Mouse (Mus musculus): Measurements from ENCODE around the gene Mrps18b. TPM values are rescaled to one million over a fixed set of nuclear protein-coding genes. Genes with fewer than 3 reads are reported as not detected.

The Mrps18b gene
- polyA plus RNA-seq, 1 experiment from 2014 or later = 87.6 TPM

GRCm38 (mm10) chr17:35914975-35915374, 1.2 kb downstream of the Mrps18b start:
- Histone ChIP-seq H3K4me3 (peak overlapping the region; percentile 79), H3K27me3 (ENCODE audit: low read depth, poor library complexity, severe bottlenecking) (no peaks in the 10 kb centered on the region), H3K4me1 (peaks cover 16% of the 10 kb centered on the region), H3K36me3 (peaks cover 54% of the 10 kb centered on the region), H3K9me3 (replicated peaks) (no peaks in the 10 kb centered on the region), H3K27ac (no peak overlapping the region)
- no peak for DNase-seq (ENCODE audit: low spot score)
- 87% methylated on average over 6 of the region's 6 CpGs for WGBS

GRCm38 (mm10) chr17:35909919-35910369, 6.2 kb downstream of the Mrps18b start, which contains the start of gene Atat1:
Gene Atat1, minus strand, starts transcription at chr17:35910075.
- H3K36me3 ChIP-seq = peaks cover 79% of the 10 kb centered on the region
- WGBS = 5% methylated on average over 25 of the region's 25 CpGs
- peak within 1 kb of the TSS; percentile 91 for H3K27ac ChIP-seq
- H3K4me1 ChIP-seq = peaks cover 16% of the 10 kb centered on the region
- no peaks in the 10 kb centered on the region for H3K27me3 ChIP-seq (ENCODE audit: low read depth, poor library complexity, severe bottlenecking)
- no peaks in the 10 kb centered on the region for H3K9me3 ChIP-seq (replicated peaks)
- DNase-seq (ENCODE audit: low spot score) = peak; percentile 98
- peak within 1 kb of the TSS; percentile 81 for H3K4me3 ChIP-seq

GRCm38 (mm10) chr17:35909186-35909918, 6.8 kb downstream of the Mrps18b start:
- no peaks in the 10 kb centered on the region for H3K9me3 ChIP-seq (replicated peaks)
- DNase-seq (ENCODE audit: low spot score) = no peak
- H3K4me3 ChIP-seq = peak overlapping the region; percentile 81
- peaks cover 82% of the 10 kb centered on the region for H3K36me3 ChIP-seq
- 29% methylated on average over 20 of the region's 20 CpGs for WGBS
- peak overlapping the region; percentile 91 for H3K27ac ChIP-seq
- H3K27me3 ChIP-seq (ENCODE audit: low read depth, poor library complexity, severe bottlenecking) = no peaks in the 10 kb centered on the region
- peaks cover 16% of the 10 kb centered on the region for H3K4me1 ChIP-seq

GRCm38 (mm10) chr17:35907609-35908008, 8.6 kb downstream of the Mrps18b start:
- WGBS = 83% methylated on average over 2 of the region's 2 CpGs
- Histone ChIP-seq H3K4me1 (peaks cover 16% of the 10 kb centered on the region), H3K27me3 (ENCODE audit: low read depth, poor library complexity, severe bottlenecking) (no peaks in the 10 kb centered on the region), H3K4me3 (no peak overlapping the region), H3K36me3 (peaks cover 82% of the 10 kb centered on the region), H3K27ac (no peak overlapping the region), H3K9me3 (replicated peaks) (no peaks in the 10 kb centered on the region)
- DNase-seq (ENCODE audit: low spot score) = no peak

- peaks cover 16% of the 10 kb centered on the region for H3K4me1 ChIP-seq
- H3K4me3 ChIP-seq = no peak overlapping the region
- H3K36me3 ChIP-seq = peaks cover 83% of the 10 kb centered on the region
- no peaks in the 10 kb centered on the region for H3K9me3 ChIP-seq (replicated peaks)
- no peaks in the 10 kb centered on the region for H3K27me3 ChIP-seq (ENCODE audit: low read depth, poor library complexity, severe bottlenecking)
- no peak for DNase-seq (ENCODE audit: low spot score)
- WGBS = 98% methylated on average over 1 of the region's 1 CpGs
- H3K27ac ChIP-seq = no peak overlapping the region
Observed at GRCm38 (mm10) chr17:35905587-35905986, 10.6 kb downstream of the Mrps18b start.

- Histone ChIP-seq H3K4me1 (peaks cover 7% of the 10 kb centered on the region), H3K27me3 (ENCODE audit: low read depth, poor library complexity, severe bottlenecking) (no peaks in the 10 kb centered on the region), H3K36me3 (peaks cover 98% of the 10 kb centered on the region), H3K9me3 (replicated peaks) (no peaks in the 10 kb centered on the region), H3K27ac (no peak overlapping the region), H3K4me3 (no peak overlapping the region)
- WGBS = 85% methylated on average over 4 of the region's 4 CpGs
- DNase-seq (ENCODE audit: low spot score) = no peak
Observed at GRCm38 (mm10) chr17:35903992-35904355, 12.2 kb downstream of the Mrps18b start.

- Histone ChIP-seq H3K4me3 (no peak overlapping the region), H3K9me3 (replicated peaks) (no peaks in the 10 kb centered on the region), H3K27me3 (ENCODE audit: low read depth, poor library complexity, severe bottlenecking) (no peaks in the 10 kb centered on the region), H3K4me1 (peaks cover 2% of the 10 kb centered on the region), H3K27ac (no peak overlapping the region), H3K36me3 (peaks cover 97% of the 10 kb centered on the region)
- 94% methylated on average over 9 of the region's 9 CpGs for WGBS
- DNase-seq (ENCODE audit: low spot score) = no peak
Observed at GRCm38 (mm10) chr17:35903343-35903991, 12.7 kb downstream of the Mrps18b start.

- Histone ChIP-seq H3K4me1 (peaks cover 22% of the 10 kb centered on the region), H3K4me3 (no peak overlapping the region), H3K27ac (no peak overlapping the region), H3K9me3 (replicated peaks) (no peaks in the 10 kb centered on the region), H3K27me3 (ENCODE audit: low read depth, poor library complexity, severe bottlenecking) (no peaks in the 10 kb centered on the region), H3K36me3 (peaks cover 80% of the 10 kb centered on the region)
- no peak for DNase-seq (ENCODE audit: low spot score)
- WGBS = 90% methylated on average over 3 of the region's 3 CpGs
Observed at GRCm38 (mm10) chr17:35900636-35901035, 15.6 kb downstream of the Mrps18b start.

GRCm38 (mm10) chr17:35897644-35898573, 18.3 kb downstream of the Mrps18b start:
- 41% methylated on average over 23 of the region's 23 CpGs for WGBS
- H3K4me3 ChIP-seq = peak overlapping the region; percentile 90
- DNase-seq (ENCODE audit: low spot score) = peak; percentile 49

GRCm38 (mm10) chr17:35896781-35897643, 19.2 kb downstream of the Mrps18b start, which contains the start of gene 2310061I04Rik:
Gene 2310061I04Rik, minus strand, starts transcription at chr17:35897431.
- Histone ChIP-seq H3K36me3 (peaks cover 78% of the 10 kb centered on the region), H3K27me3 (ENCODE audit: low read depth, poor library complexity, severe bottlenecking) (no peaks in the 10 kb centered on the region), H3K27ac (peak within 1 kb of the TSS; percentile 96), H3K4me1 (peaks cover 26% of the 10 kb centered on the region), H3K4me3 (peak within 1 kb of the TSS; percentile 90), H3K9me3 (replicated peaks) (no peaks in the 10 kb centered on the region)
- WGBS = under 1% methylated on average over 82 of the region's 86 CpGs
- DNase-seq (ENCODE audit: low spot score) = peak; percentile 94

More at GRCm38 (mm10) chr17:35897644-35898573, 18.3 kb downstream of the Mrps18b start:
- H3K9me3 ChIP-seq (replicated peaks) = no peaks in the 10 kb centered on the region
- H3K4me1 ChIP-seq = peaks cover 26% of the 10 kb centered on the region
- no peaks in the 10 kb centered on the region for H3K27me3 ChIP-seq (ENCODE audit: low read depth, poor library complexity, severe bottlenecking)
- peaks cover 78% of the 10 kb centered on the region for H3K36me3 ChIP-seq
- peak overlapping the region; percentile 96; the same call in 1 of the 2 replicates for H3K27ac ChIP-seq

- no peaks in the 10 kb centered on the region for H3K4me1 ChIP-seq
- no peak for DNase-seq (ENCODE audit: low spot score)
- WGBS = 89% methylated on average over 10 of the region's 17 CpGs
- no peak overlapping the region for H3K27ac ChIP-seq
- H3K36me3 ChIP-seq = peaks cover 100% of the 10 kb centered on the region
- H3K4me3 ChIP-seq = no peak overlapping the region
- H3K27me3 ChIP-seq (ENCODE audit: low read depth, poor library complexity, severe bottlenecking) = no peaks in the 10 kb centered on the region
- H3K9me3 ChIP-seq (replicated peaks) = no peaks in the 10 kb centered on the region
Observed at GRCm38 (mm10) chr17:35887725-35888124, 28.5 kb downstream of the Mrps18b start.

- H3K9me3 ChIP-seq (replicated peaks) = no peaks in the 10 kb centered on the region
- no peaks in the 10 kb centered on the region for H3K27me3 ChIP-seq (ENCODE audit: low read depth, poor library complexity, severe bottlenecking)
- peaks cover 77% of the 10 kb centered on the region for H3K36me3 ChIP-seq
- peaks cover 12% of the 10 kb centered on the region for H3K4me1 ChIP-seq
- H3K4me3 ChIP-seq = no peak overlapping the region
- WGBS = 96% methylated on average over 14 of the region's 14 CpGs
- DNase-seq (ENCODE audit: low spot score) = no peak
- H3K27ac ChIP-seq = no peak overlapping the region
Observed at GRCm38 (mm10) chr17:35883777-35884176, 32.4 kb downstream of the Mrps18b start.
